Mouse (Mus musculus) left cerebral cortex, adult 2 months (tissue): Measurements from ENCODE around the gene Filip1l. TPM values are rescaled to one million over a fixed set of nuclear protein-coding genes. Genes with fewer than 3 reads are reported as not detected.

ENCODE experiments used
- DNase-seq, 2 experiments: peaks; one replicate each; pipeline ENCODE4 v3.0.0; 2021 to 2022; ENCODE audit warnings: low spot score in 2 of 2, mixed read lengths in 1 of 2; ENCODE audit errors: extremely low spot score in 1 of 2
- H3K27ac ChIP-seq: fragments of 200-600 bp; 2 replicates; pipeline ENCODE4 v1.8.1; 2022
- H3K4me3 ChIP-seq: fragments of 200-600 bp; 2 replicates; pipeline ENCODE4 v1.8.1; 2022
- CTCF ChIP-seq: fragments of 200-600 bp; IDR thresholded peaks from 2 replicates; pipeline ENCODE4 v1.8.1; 2022; ENCODE audit warnings: antibody characterized with exemption, mild to moderate bottlenecking, moderate library complexity
- intact Hi-C: fragments of 180-260 bp; cut with DNase I; formaldehyde crosslinking; loops from one replicate; pipeline ENCODE4 v1.15.1; 2025
- total RNA-seq, 2 experiments: library from RNA; stranded (reverse); gene quantifications; 2 replicates each; pipeline ENCODE4 v1.2.3; 2021

Filip1l gene
- total RNA-seq, 2 experiments from 2014 or later: 3.0 to 3.7 TPM

DNA sequence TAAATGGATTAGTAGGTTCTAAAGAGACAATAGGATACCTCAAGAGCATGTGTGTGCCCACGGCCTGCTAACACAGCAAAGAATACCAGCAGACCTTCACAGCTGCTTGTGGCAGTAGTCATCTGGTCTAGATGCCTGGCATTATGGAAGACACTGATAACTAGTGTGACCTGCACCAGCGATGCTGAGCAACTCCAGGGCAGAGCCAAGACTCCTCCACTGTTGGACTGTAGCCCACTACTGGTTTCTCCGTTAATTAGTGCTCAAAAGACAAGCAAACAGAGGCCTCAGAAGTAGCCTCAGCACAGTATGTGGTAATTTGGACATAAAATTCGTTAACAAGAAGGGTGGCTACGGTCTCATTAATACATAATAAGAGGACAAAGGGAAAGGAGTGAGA, 199.8 kb downstream of the Filip1l start:
- no peak overlapping the region for H3K27ac ChIP-seq
- intact Hi-C loops: no loop called here
- no peak for TF ChIP-seq CTCF
- H3K4me3 ChIP-seq: no peak overlapping the region
- no peak for DNase-seq

DNA sequence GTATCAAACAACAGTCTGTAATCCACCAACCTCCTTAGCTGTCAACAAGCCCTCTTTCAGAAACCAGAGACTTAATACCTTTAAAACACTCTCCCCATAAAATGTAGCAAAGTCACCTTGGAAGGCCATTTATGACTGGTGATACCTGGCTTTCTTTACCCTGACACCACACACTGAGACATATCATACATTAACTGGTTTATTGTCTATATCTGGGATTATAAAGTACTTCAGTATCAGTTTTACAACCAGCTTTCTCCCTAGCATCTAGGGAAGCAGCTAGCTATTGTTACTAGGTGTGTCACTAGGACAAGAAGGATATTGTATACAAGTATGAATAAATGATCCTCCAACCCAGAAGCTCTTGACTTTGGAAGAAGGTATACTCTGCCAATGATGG, 200.3 kb downstream of the Filip1l start:
- H3K27ac ChIP-seq: no peak overlapping the region
- no peak for DNase-seq
- intact Hi-C loops: no loop called here

DNA sequence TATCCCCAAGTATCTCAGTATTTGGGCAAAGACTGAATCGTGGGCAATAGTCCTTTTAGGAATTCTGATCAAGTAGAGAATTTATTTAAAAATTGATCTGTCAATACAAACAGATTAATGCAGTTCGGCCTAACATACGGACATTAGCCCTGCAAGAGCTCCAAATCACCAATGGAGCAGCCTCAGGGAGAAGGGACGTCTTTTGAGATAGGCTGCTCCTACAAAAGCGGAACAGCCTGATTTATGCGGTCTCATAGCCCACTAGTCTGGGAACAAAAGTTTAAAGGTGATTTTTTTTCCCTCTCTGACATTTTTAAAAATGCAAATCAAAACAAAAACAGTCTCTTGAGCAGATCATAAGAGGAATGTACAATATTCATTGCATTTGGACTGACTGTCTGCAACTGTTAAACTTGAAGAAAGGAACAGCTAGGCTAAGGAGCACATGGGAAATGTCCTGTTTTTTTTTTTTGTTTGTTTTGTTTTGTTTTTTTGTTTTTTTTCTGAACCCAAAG, 202.1 kb downstream of the Filip1l start:
- DNase-seq: no peak
- no peak overlapping the region for H3K27ac ChIP-seq
- no peak overlapping the region for H3K4me3 ChIP-seq
- no peak for TF ChIP-seq CTCF
- intact Hi-C loops: no loop called here

More for the DNA sequence above, 200.3 kb downstream of the Filip1l start:
- TF ChIP-seq CTCF: no peak
- H3K4me3 ChIP-seq: no peak overlapping the region

DNA sequence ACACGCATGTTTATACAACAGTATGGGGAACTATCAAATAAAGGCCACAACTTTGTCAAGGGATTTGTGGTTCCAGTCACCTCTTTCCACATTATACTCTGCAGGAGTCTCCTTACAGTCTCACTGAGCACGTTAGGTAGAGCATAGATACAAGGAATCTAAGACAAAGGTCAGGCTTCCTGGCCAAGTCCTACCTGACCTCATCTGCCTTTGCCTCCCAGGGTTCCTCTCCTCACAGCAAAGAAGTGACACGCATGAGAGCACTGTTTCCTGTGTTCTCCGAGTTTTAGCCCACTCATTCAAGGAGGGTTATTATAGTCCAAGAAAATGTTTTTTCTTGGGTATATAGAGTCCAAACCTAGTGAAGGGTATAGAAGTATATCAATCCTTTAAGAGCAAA, 202.8 kb downstream of the Filip1l start:
- TF ChIP-seq CTCF: no peak
- Histone ChIP-seq H3K27ac (no peak overlapping the region), H3K4me3 (no peak overlapping the region)
- intact Hi-C loops: no loop called here
- DNase-seq: no peak

DNA sequence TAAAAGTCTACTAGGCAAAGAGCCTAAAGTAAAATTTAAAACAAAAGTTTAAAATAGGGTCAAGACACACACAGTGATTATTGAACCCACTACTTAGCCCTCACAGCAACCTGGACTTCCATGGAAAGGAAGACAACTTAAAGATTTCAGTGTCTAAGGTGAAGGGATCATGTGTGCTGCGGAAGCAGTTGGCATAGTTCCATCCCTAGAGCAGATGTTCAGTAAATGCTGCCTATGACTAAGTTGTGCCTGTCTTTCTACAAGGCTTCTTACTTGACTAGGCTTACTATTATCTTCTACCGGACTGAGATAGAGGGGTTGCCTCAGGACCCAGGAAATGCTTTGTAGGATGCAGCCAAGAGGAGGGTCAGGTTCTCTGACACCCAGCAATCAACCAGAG, 203.4 kb downstream of the Filip1l start:
- no peak for TF ChIP-seq CTCF
- DNase-seq: no peak
- intact Hi-C loops: no loop called here
- Histone ChIP-seq H3K27ac (no peak overlapping the region), H3K4me3 (no peak overlapping the region)

DNA sequence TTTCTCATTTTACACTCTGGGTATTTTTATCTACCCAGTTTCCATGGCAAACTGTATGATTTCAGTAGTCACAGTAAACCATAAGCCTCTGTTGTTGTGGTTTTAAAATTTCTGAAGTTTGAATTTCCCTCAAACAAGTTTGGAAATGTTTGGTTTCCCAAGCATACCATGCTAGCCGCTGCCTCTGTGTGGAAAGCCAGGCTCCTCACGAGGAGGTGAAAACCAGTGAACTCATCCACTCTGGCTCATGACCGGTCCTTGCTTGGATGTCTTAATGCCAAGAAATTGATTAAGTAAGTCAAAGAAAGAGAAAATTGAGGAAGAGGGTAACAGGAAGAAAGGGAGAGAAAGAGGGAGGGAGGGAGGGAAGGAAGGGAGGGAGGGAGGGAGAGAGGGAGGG, 205.4 kb downstream of the Filip1l start:
- no peak for DNase-seq
- no peak for TF ChIP-seq CTCF
- Histone ChIP-seq H3K4me3 (no peak overlapping the region), H3K27ac (no peak overlapping the region)
- intact Hi-C loops: no loop called here

DNA sequence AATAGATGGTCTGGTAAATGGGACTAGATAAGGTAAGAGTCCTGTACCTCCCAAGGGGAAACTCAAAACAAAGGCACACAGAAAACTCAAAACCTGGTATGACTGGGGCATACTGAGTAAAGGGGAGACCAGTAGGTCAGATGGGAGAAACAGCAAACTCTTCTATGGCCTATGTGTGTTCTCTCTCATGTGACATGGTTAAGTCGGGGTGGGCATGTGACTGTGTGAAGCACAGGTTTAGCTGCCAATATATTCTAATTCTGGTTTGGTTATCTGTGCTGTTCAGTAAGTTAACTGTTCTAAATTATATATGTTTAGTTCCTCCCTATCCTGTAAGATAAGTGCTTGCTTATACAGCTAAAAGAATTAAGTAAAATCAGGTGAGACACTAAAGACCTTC, 207.3 kb downstream of the Filip1l start:
- H3K27ac ChIP-seq: no peak overlapping the region
- TF ChIP-seq CTCF: no peak

DNA sequence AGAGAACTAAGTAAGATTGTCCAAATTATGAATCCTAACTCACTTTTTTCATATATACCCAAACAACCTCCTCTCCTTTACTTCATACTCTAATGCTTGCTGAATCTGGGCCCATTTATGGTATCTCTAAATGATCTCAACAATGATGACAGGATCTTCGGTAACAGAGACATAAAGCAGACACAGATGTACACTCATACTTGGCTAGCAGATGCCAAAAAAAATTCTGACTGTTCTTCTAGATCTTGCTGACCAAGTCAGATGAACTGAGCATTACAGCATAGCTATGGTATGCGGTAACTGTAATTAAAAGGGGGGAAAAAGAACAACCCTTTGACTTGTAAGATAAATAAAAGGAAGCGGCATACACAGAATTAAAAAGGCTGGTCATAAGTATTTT, 210.6 kb downstream of the Filip1l start:
- TF ChIP-seq CTCF: no peak
- no peak for DNase-seq
- intact Hi-C loops: no loop called here
- Histone ChIP-seq H3K4me3 (no peak overlapping the region), H3K27ac (no peak overlapping the region)

More for the DNA sequence above, 207.3 kb downstream of the Filip1l start:
- no peak for DNase-seq
- H3K4me3 ChIP-seq: no peak overlapping the region
- intact Hi-C loops: no loop called here

DNA sequence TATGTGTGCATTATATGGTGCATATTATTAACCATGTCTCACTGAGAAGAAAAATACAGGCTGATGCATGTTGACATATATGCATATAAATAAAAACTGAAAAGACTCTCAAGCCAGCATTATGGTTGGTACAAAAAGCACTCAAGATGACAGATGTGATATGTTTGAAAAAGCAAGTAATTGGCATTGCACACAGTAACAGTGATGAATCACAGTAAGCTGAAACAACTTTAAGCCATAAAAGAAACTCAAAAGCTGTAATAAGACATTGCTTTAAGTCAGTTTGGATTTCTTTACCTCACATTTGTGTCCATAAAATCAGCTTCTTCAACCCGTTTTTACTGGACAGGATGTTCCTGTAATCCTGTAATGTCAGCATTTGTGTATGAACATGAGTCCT, 211.9 kb downstream of the Filip1l start:
- no peak for DNase-seq
- Histone ChIP-seq H3K4me3 (no peak overlapping the region), H3K27ac (no peak overlapping the region)
- TF ChIP-seq CTCF: no peak
- intact Hi-C loops: no loop called here

DNA sequence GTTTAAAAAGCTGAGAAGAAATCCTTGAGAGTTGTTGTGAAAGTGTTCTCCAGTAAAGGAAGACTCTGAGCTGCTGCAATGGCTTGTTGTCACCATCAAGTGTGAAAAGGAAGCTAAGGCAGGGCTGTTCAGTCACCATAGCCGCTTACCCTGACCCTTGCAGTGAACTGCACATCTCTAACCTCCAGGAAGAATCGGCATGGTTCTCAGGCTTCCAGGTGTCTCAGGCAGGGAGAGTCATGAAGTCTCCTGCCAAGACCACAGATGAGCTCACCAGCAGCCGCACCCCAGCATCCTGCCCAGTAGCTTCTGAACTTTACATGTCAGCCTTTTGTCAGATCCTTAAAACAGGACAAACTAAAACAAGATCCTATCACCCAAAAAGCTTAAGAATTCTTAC, 213.3 kb downstream of the Filip1l start:
- H3K27ac ChIP-seq: no peak overlapping the region
- no peak overlapping the region for H3K4me3 ChIP-seq
- intact Hi-C loops: no loop called here
- no peak for TF ChIP-seq CTCF
- no peak for DNase-seq

DNA sequence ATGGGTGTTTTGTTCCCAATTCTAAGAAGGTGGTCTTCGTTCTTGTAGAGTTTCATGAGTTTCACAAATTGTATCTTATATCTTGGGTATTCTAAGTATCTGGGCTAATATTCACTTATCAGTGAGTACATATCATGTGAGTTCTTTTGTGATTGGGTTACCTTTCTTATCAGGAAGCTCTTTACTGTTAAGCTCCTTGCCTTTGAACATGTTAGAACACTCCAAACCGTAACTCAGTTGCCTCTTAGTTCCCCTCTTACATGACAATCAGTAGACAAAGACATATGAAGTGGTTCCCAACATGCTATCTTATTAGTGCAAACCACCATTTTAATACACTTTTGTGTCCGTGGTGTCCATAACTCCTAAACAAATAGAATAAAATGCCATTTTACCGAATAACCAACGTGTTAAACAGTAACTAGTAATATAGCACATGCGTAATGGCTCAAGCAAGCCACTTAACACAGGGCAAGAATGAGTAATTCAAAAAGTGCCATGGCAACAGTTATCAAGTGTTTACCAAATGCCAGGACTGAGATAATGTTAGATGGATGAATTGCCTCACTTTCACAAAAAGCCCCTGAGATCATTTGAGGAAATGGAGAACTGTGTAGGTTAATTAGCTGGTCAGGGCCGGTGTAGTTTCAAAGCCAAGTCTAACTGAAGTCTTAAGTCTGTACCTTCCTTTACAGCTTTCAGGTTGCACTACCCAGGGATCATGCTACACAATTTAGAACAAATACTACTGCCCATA, 215.9 kb downstream of the Filip1l start:
- no peak for DNase-seq
- H3K4me3 ChIP-seq: no peak overlapping the region
- TF ChIP-seq CTCF: no peak
- no peak overlapping the region for H3K27ac ChIP-seq
- intact Hi-C loops: no loop called here

DNA sequence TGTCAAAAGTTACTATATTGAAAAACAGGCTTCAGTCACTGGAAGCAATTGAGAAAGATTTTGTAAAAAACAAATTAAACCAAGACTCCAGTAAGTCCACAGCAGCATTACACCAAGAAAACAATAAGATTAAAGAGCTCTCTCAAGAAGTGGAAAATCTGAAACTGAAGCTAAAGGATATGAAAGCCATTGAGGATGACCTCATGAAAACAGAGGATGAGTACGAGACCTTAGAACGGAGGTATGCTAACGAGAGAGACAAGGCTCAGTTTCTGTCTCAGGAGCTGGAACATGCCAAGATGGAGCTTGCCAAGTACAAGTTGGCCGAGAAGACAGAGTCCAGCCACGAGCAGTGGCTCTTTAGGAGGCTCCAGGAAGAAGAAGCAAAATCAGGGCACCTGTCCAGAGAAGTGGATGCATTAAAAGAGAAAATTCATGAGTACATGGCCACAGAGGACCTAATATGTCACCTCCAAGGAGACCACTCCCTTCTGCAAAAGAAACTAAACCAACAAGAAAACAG, 218.0 kb downstream of the Filip1l start:
- intact Hi-C loops: no loop called here
- no peak for TF ChIP-seq CTCF
- Histone ChIP-seq H3K4me3 (no peak overlapping the region), H3K27ac (no peak overlapping the region)
- no peak for DNase-seq

DNA sequence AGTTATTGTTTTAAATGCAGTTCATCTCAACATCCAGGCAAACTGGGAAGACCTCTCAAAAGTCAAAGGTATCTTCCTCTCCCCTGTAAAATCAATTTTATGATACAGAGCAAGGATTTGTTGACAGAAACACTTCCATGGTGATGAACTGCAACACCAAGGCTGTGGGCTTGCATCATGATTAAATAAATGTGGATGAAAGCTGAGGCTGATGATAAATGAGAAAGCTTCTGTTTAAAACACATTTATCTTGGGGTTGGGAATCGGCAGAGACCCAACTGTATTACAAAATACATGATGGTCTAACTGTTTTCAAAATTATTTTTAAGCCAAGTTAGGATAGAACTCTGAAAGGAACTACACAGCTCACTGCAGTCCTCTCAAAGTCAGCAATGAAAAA, 220.9 kb downstream of the Filip1l start:
- Histone ChIP-seq H3K27ac (no peak overlapping the region), H3K4me3 (no peak overlapping the region)
- no peak for TF ChIP-seq CTCF
- intact Hi-C loops: no loop called here
- no peak for DNase-seq
